Mouse (Mus musculus) brain, adult 2 months (tissue): ENCODE results near the gene Gm21721.
"Not testable (repeated sequence)": the region's sequence is repeated elsewhere in the genome, so short reads cannot be mapped to it uniquely, and the experiment has no call there.

Source experiments
- DNase-seq: peaks from one replicate; pipeline ENCODE4 v3.0.0; 2011; ENCODE audit warnings: low read depth, low spot score

Gm21721 gene

GRCm38 (mm10) chrY:9202090-9202489 is at the start of gene Gm21721:
Gm21721 (minus strand) TSS chrY:9202190.
- not testable (repeated sequence) for DNase-seq
